In the genomic region with DNA sequence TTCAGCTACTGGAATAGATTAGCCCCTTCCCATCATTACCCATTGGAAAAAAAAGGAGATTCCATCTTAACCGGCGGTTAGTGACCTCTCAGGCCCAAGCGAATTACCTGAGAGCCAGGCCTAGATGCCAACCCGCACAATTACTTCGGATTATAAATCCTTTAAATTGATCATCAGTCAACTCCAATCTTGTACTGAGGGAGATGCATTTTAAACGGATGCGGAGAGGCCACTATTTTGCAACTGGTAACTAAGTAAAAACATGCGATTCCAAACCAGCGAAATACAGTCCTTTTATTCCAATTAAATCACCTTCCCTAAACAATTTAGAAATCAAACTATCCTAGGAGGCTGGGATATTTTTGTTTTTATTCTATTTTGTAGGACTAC, we compare ENCODE assay signal across 11 mouse cellular contexts. TPM values are rescaled to one million over a fixed set of nuclear protein-coding genes. Genes with fewer than 3 reads are reported as not detected.
DNase-seq lines count a peak whose midpoint lies in the region; ATAC-seq and TF ChIP-seq lines count a peak whose summit lies in the region.
"Had no signal": no experiment of that assay in that cellular context is flagged by ENCODE, and none has a peak within 500 bp of the region (broad histone marks: within the 10 kb centered on the region; RNA-seq: fewer than 3 reads in every experiment).

No protein-coding gene starts in this region.

- H3K9me3 ChIP-seq in forebrain, embryonic 13.5 days (replicated peaks), result no peaks in the 10 kb centered on the region
- no peaks in the 10 kb centered on the region for H3K9me3 ChIP-seq in forebrain, embryonic 15.5 days
- no peaks in the 10 kb centered on the region for H3K9me3 ChIP-seq in kidney, embryonic 15.5 days (replicated peaks)
- no peaks in the 10 kb centered on the region for H3K9me3 ChIP-seq in intestine, postnatal 0 days (ENCODE audit: control insufficient read depth)
- H3K9me3 ChIP-seq in neural tube, embryonic 12.5 days, result no peaks in the 10 kb centered on the region

- H3K4me3 ChIP-seq in forebrain, embryonic 13.5 days, result peak overlapping the region; percentile 39; the same call in 1 of the 2 replicates
- H3K4me3 ChIP-seq in forebrain, embryonic 15.5 days, result no peak overlapping the region
- H3K4me3 ChIP-seq in kidney, embryonic 15.5 days (replicated peaks), result no peak overlapping the region
- H3K4me3 ChIP-seq in intestine, postnatal 0 days (ENCODE audit: low read depth, low read length), result peak overlapping the region; percentile 54
- H3K4me3 ChIP-seq in neural tube, embryonic 12.5 days, result peak overlapping the region; percentile 34; the same call in 1 of the 2 replicates

- no peak for TF ChIP-seq CTCF in intestine, postnatal 0 days (IDR thresholded peaks at IDR 0.05; ENCODE audit: low read depth)

- H3K9ac ChIP-seq in forebrain, embryonic 13.5 days, result no peak overlapping the region
- H3K9ac ChIP-seq in forebrain, embryonic 15.5 days (replicated peaks), result no peak overlapping the region
- no peak overlapping the region for H3K9ac ChIP-seq in kidney, embryonic 15.5 days
- H3K9ac ChIP-seq in intestine, postnatal 0 days (ENCODE audit: low read depth, low read length), result no peak overlapping the region
- no peak overlapping the region for H3K9ac ChIP-seq in neural tube, embryonic 12.5 days

- WGBS in forebrain, embryonic 13.5 days, result 1% methylated on average over 9 of the region's 9 CpGs
- WGBS in forebrain, embryonic 15.5 days, result 1% methylated on average over 9 of the region's 9 CpGs
- WGBS in kidney, embryonic 15.5 days, result 2% methylated on average over 9 of the region's 9 CpGs
- 34% methylated on average over 9 of the region's 9 CpGs for WGBS in intestine, postnatal 0 days
- WGBS in neural tube, embryonic 12.5 days, result under 1% methylated on average over 9 of the region's 9 CpGs

- peaks cover 95% of the 10 kb centered on the region for H3K27me3 ChIP-seq in forebrain, embryonic 13.5 days
- H3K27me3 ChIP-seq in forebrain, embryonic 15.5 days, result peaks cover 80% of the 10 kb centered on the region
- peaks cover 95% of the 10 kb centered on the region for H3K27me3 ChIP-seq in kidney, embryonic 15.5 days
- peaks cover 92% of the 10 kb centered on the region for H3K27me3 ChIP-seq in intestine, postnatal 0 days (replicated peaks; ENCODE audit: control insufficient read depth, insufficient read depth, low read length)
- peaks cover 94% of the 10 kb centered on the region for H3K27me3 ChIP-seq in neural tube, embryonic 12.5 days (replicated peaks)

- peak overlapping the region; percentile 65 for H3K4me2 ChIP-seq in forebrain, embryonic 13.5 days
- no peak overlapping the region for H3K4me2 ChIP-seq in forebrain, embryonic 15.5 days (replicated peaks)
- H3K4me2 ChIP-seq in kidney, embryonic 15.5 days, result peak overlapping the region; percentile 68; the same call in 1 of the 2 replicates
- H3K4me2 ChIP-seq in intestine, postnatal 0 days (replicated peaks; ENCODE audit: low read depth), result peak overlapping the region; percentile 88
- H3K4me2 ChIP-seq in neural tube, embryonic 12.5 days (replicated peaks), result peak overlapping the region; percentile 71

- DNase-seq in kidney, postnatal 36 days, result no peak
- no peak for DNase-seq in cerebellum, postnatal 25 days
- no peak for DNase-seq in thymus, postnatal 4 days
- DNase-seq: adrenal gland, postnatal 25 days; cerebellum, adult 18-20 months had no signal

- no peaks in the 10 kb centered on the region for H3K36me3 ChIP-seq in forebrain, embryonic 13.5 days (ENCODE audit: poor library complexity, severe bottlenecking)
- no peaks in the 10 kb centered on the region for H3K36me3 ChIP-seq in forebrain, embryonic 15.5 days
- H3K36me3 ChIP-seq in kidney, embryonic 15.5 days, result no peaks in the 10 kb centered on the region
- H3K36me3 ChIP-seq in intestine, postnatal 0 days (ENCODE audit: control insufficient read depth, insufficient read depth), result no peaks in the 10 kb centered on the region
- H3K36me3 ChIP-seq in neural tube, embryonic 12.5 days, result no peaks in the 10 kb centered on the region

- H3K27ac ChIP-seq in forebrain, embryonic 13.5 days, result no peak overlapping the region
- H3K27ac ChIP-seq in forebrain, embryonic 15.5 days (replicated peaks), result no peak overlapping the region
- no peak overlapping the region for H3K27ac ChIP-seq in kidney, embryonic 15.5 days
- H3K27ac ChIP-seq in intestine, postnatal 0 days (ENCODE audit: low read depth, low read length), result no peak overlapping the region
- H3K27ac ChIP-seq in neural tube, embryonic 12.5 days, result no peak overlapping the region
- H3K27ac ChIP-seq: kidney, postnatal 0 days had no signal

- H3K4me1 ChIP-seq in forebrain, embryonic 13.5 days, result peaks cover 32% of the 10 kb centered on the region
- H3K4me1 ChIP-seq in forebrain, embryonic 15.5 days, result peaks cover 31% of the 10 kb centered on the region
- H3K4me1 ChIP-seq in kidney, embryonic 15.5 days, result peaks cover 37% of the 10 kb centered on the region
- H3K4me1 ChIP-seq in intestine, postnatal 0 days (replicated peaks; ENCODE audit: control insufficient read depth, insufficient read depth, low read length), result peaks cover 4% of the 10 kb centered on the region; the same call in 1 of the 2 replicates
- H3K4me1 ChIP-seq in neural tube, embryonic 12.5 days, result peaks cover 33% of the 10 kb centered on the region

- ATAC-seq in forebrain, embryonic 13.5 days, result no peak
- no peak for ATAC-seq in forebrain, embryonic 15.5 days (replicated peaks)
- no peak for ATAC-seq in kidney, embryonic 15.5 days (replicated peaks; ENCODE audit: low FRiP score)
- ATAC-seq in intestine, postnatal 0 days, result no peak
- ATAC-seq in neural tube, embryonic 12.5 days (ENCODE audit: low FRiP score, low read depth), result no peak

RNA-seq across cellular contexts. Expression of a gene that starts 0.8 kb away (rescaled TPM):
- polyA plus RNA-seq in forebrain, embryonic 13.5 days (2015; fragmentation: Nextera tagmentation; extraction: Ambion mirVana), result 7.2 and 22.8 TPM in 2 replicates
- 1.8 and 5.0 TPM in 2 replicates for polyA plus RNA-seq in forebrain, embryonic 15.5 days (2015; fragmentation: Nextera tagmentation; extraction: Ambion mirVana)
- 6.2 and 9.8 TPM in 2 replicates for polyA plus RNA-seq in kidney, embryonic 15.5 days (2015; fragmentation: Nextera tagmentation; extraction: Ambion mirVana)
- 12.3 and 18.3 TPM in 2 replicates for polyA plus RNA-seq in intestine, postnatal 0 days (2015; fragmentation: Nextera tagmentation; extraction: Ambion mirVana)
- 7.6 and 10.2 TPM in 2 replicates for polyA plus RNA-seq in neural tube, embryonic 12.5 days (2016; fragmentation: Nextera tagmentation; extraction: Ambion mirVana)

Comparison
In these comparisons a context has a peak if more than half of its experiments do, and no peak if none do; other contexts are left out.
1. H3K4me3 ChIP-seq: peak in forebrain, embryonic 13.5 days (single experiment), intestine, postnatal 0 days (single experiment) and neural tube, embryonic 12.5 days (single experiment); none in forebrain, embryonic 15.5 days (single experiment) and kidney, embryonic 15.5 days (single experiment).